Mouse (Mus musculus) thymus, postnatal 10 days (tissue): Measurements from ENCODE around the gene Gm30083.

Experiments
- DNase-seq, 2 experiments: peaks; one replicate each; pipeline ENCODE4 v3.0.0; 2021; ENCODE audit warnings: low spot score in 2 of 2

The Gm30083 gene

DNA sequence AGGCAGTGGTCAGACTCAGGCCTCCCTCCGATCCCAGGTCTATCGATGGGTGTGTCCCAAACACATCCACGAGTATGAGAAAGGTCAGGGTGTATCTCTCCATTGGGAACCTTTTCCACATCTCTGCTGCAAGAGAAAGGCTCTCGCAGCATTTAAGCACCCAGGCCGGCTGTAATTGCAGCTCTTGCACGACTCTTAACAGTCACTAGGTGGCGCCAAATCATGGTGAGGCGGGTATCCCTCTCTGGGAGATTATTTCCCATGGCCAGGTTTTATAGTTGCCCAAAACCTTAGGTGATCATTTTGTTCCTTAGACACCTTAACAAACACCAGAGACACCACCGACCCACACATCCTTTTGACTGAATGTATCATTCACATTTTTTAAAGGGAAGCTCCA lies 55.6 kb downstream of the Gm30083 start:
- DNase-seq = no peak

DNA sequence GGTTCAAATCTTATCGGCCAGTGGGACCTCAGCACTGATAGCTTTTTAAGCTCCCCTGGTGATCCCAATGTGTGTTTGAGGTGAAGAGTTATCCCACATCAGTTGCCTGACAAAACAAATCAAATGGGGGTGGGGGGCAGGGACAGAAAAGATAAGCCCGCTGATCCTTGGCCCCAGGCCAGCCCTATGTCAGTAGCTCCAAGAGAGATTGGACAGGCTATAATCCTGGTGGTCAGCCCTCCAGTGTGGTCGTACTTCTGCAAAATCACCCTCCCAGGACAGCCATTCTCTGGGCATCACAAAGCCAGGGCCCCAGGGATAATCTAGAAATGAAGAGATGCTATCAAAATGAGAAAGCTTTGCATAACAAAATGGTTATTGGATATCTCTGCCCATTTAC lies 56.1 kb downstream of the Gm30083 start:
- DNase-seq = no peak

DNA sequence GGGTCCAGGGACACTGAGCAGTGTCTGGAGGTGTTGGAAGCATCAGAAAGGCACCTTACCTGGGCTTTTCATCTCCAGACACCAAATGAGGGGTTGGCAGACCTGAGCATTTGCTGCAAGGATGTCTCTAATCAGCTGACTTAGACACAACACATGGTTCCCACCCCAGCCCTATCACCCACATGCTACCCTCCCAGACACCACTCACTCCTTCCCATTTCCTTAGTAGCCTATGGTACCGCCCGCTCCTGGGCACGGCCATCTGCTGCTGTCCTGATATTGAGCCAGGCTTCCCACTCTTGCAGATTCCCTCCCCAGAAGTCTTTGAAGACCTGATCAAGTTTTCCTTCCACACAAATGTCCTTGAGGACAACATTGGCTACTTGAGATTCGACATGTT lies 56.8 kb downstream of the Gm30083 start:
- DNase-seq = no peak

GRCm38 (mm10) chr14:33956055-33956454 lies 58.9 kb downstream of the Gm30083 start:
- no peak for DNase-seq

DNA sequence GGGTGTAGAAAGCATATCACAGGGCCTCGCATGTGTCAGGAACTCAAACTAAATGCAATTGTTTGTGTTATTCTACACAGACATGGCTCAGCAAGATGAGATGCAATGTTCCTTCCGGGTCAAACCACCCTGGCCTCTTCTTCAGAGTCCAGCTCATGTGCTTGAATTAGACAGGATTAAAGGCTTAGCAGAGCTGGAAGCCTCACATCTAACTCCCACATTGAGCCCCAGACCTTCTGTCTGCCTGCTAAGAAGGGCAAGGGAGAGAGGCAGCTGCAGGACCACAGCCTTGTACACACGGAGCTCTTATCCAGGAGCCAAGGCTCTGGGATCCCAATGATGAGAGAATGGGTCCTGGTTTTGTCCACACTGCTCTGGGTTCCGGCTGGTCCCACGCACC lies 61.2 kb downstream of the Gm30083 start, which contains the start of gene Rbp3:
TSS of gene Rbp3 (plus strand) at position 243 of the 400 bp plus-strand sequence.
- no peak for DNase-seq

- no peak for DNase-seq
These were observed 62.6 kb downstream of the Gm30083 start for GRCm38 (mm10) chr14:33952233-33952981.

- no peak for DNase-seq
These were observed 68.9 kb downstream of the Gm30083 start for GRCm38 (mm10) chr14:33946125-33946524.

DNA sequence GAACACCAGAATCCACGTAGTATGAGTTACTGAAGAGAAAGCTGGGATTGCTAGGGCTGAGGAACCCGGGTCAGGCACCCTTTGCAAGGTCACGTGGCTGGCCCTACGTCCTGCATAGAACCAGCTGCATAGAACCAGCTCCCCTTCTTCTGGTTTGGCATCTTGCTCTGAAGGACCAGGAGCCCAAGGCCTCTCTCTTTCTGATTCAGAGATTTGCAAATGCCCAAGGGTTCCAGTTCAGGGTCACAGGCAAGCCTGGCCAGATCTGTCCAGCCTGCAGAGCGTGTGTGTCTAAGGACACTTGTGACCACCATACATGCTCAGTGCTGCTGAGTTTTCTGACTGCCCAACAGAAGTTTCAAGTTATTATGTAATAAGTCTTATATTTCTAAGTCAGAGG lies 72.8 kb downstream of the Gm30083 start:
- no peak for DNase-seq

DNA sequence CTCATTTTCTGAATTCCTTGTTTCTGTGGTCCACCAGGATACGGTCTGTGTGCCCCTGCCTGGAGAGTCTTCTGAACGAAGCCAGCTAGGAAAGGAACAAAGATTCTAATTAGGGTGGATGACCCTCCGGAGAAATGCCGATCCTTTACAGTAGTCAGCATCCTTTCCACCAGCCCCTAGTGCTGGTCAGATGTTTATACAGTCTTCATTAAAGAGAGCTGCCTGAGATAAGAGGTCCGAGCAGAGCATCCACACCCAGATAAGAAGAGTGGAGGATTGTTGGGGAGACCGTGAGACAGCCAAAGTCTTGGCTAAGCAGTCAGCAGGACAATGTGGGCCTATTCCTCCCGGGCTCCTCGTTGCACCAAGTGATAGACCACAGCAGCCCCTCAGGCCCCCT lies 74.2 kb downstream of the Gm30083 start, which contains the start of gene Gdf2:
TSS of gene Gdf2 (plus strand) at position 301 of the 400 bp plus-strand sequence.
- DNase-seq = no peak

- DNase-seq = no peak
These were observed 75.9 kb downstream of the Gm30083 start for GRCm38 (mm10) chr14:33939117-33939516.
